Mouse (Mus musculus) kidney, embryonic 14.5 days (tissue): ENCODE measurements around the gene Hoxa4. TPM values are rescaled to one million over a fixed set of nuclear protein-coding genes. Genes with fewer than 3 reads are reported as not detected.

Experiments
- ATAC-seq: fragments of 200-750 bp; cut with Nextera tagmentation; 2 replicates; pipeline ENCODE4 v1.8.0; 2017; ENCODE audit warnings: moderate number of reproducible peaks, mild to moderate bottlenecking, moderate TSS enrichment, moderate library complexity; ENCODE audit not compliant: low FRiP score, low TSS enrichment
- H3K27ac ChIP-seq: fragments of 300-500 bp; sonication (generic); 2 replicates; pipeline ENCODE4 v1.5.1; 2014; ENCODE audit warnings: low read depth, mild to moderate bottlenecking, low read length, moderate library complexity, mixed read lengths
- H3K27me3 ChIP-seq: fragments of 300-500 bp; sonication (generic); 2 replicates; pipeline ENCODE4 v1.6.1; 2014; ENCODE audit warnings: mild to moderate bottlenecking, low read length; ENCODE audit not compliant: control insufficient read depth, insufficient read depth
- H3K36me3 ChIP-seq: fragments of 300-500 bp; sonication (generic); 2 replicates; pipeline ENCODE4 v1.6.1; 2014; ENCODE audit warnings: low read length, mixed read lengths; ENCODE audit not compliant: control insufficient read depth, insufficient read depth
- H3K4me1 ChIP-seq: fragments of 300-500 bp; sonication (generic); 2 replicates; pipeline ENCODE4 v1.6.1; 2014; ENCODE audit warnings: low read length, mixed read lengths; ENCODE audit not compliant: control insufficient read depth, insufficient read depth
- H3K4me2 ChIP-seq: fragments of 300-500 bp; sonication (generic); replicated peaks from 2 replicates; pipeline ENCODE4 v1.6.1; 2014; ENCODE audit warnings: low read depth, mild to moderate bottlenecking, low read length
- H3K4me3 ChIP-seq: fragments of 300-500 bp; sonication (generic); 2 replicates; pipeline ENCODE4 v1.5.1; 2014; ENCODE audit warnings: mild to moderate bottlenecking, low read length
- H3K9ac ChIP-seq: fragments of 300-500 bp; sonication (generic); 2 replicates; pipeline ENCODE4 v1.6.1; 2014; ENCODE audit warnings: low read depth, mild to moderate bottlenecking, low read length, moderate library complexity
- H3K9me3 ChIP-seq: fragments of 300-500 bp; sonication (generic); 2 replicates; pipeline ENCODE4 v1.6.1; 2016; ENCODE audit warnings: low read length; ENCODE audit not compliant: control insufficient read depth
- WGBS: fragments of 180-500 bp; shearing (Covaris S2); extraction: QIAGEN DNeasy Blood & Tissue Kit; methylation state at CpG from one replicate; pipeline ENCODE4 v1.1.7; 2014; 5-methylcytosine and 5-hydroxymethylcytosine counted together
- polyA plus RNA-seq: library from polyadenylated mRNA; unstranded; fragments of >200 nt; fragmentation: Nextera tagmentation; extraction: Ambion mirVana; gene quantifications from 2 replicates; pipeline ENCODE4 v1.2.1, GENCODE M21; 2014

Gene Hoxa4
- polyA plus RNA-seq, 1 experiment from 2014 or later: 3.1 TPM

- peaks cover 10% of the 10 kb centered on the region; the same call in 1 of the 2 replicates for H3K4me1 ChIP-seq
- no peaks in the 10 kb centered on the region for H3K9me3 ChIP-seq
- H3K27ac ChIP-seq: peak within 1 kb of the TSS; percentile 98
- ATAC-seq: peak; percentile 41
- peak within 1 kb of the TSS; percentile 64 for H3K4me3 ChIP-seq
- under 1% methylated on average over 24 of the region's 36 CpGs for WGBS
- peaks cover 9% of the 10 kb centered on the region; the same call in 1 of the 2 replicates for H3K36me3 ChIP-seq
- peak within 1 kb of the TSS; percentile 97 for H3K4me2 ChIP-seq
- H3K9ac ChIP-seq: peak within 1 kb of the TSS; percentile 96
- H3K27me3 ChIP-seq: 0 out of 2 replicates have a peak, but pooled peaks cover 15% of the 10 kb centered on the region
Measured at GRCm38 (mm10) chr6:52230516-52231165, 39.1 kb upstream of the Hoxa4 start, which contains the start of gene Hoxa9. TSS of gene Hoxa9 (minus strand) at chr6:52231089.

- no peaks in the 10 kb centered on the region for H3K9me3 ChIP-seq
- H3K4me1 ChIP-seq: peaks cover 9% of the 10 kb centered on the region; the same call in 1 of the 2 replicates
- H3K4me2 ChIP-seq: peak overlapping the region; percentile 97
- WGBS: 1% methylated on average over 42 of the region's 44 CpGs
- 0 out of 2 replicates have a peak, but pooled peaks cover 12% of the 10 kb centered on the region for H3K27me3 ChIP-seq
- no peak for ATAC-seq
- peak overlapping the region; percentile 94 for H3K9ac ChIP-seq
- H3K4me3 ChIP-seq: peak overlapping the region; percentile 64
- H3K36me3 ChIP-seq: peaks cover 9% of the 10 kb centered on the region; the same call in 1 of the 2 replicates
- peak overlapping the region; percentile 96 for H3K27ac ChIP-seq
Measured at GRCm38 (mm10) chr6:52229558-52230416, 38.2 kb upstream of the Hoxa4 start.

GRCm38 (mm10) chr6:52228475-52229465, 37.2 kb upstream of the Hoxa4 start:
- ATAC-seq: no peak
- Histone ChIP-seq H3K9ac (peak overlapping the region; percentile 94), H3K36me3 (peaks cover 16% of the 10 kb centered on the region; the same call in 1 of the 2 replicates), H3K4me2 (peak overlapping the region; percentile 97), H3K27ac (peak overlapping the region; percentile 96), H3K9me3 (no peaks in the 10 kb centered on the region), H3K4me1 (peaks cover 9% of the 10 kb centered on the region; the same call in 1 of the 2 replicates), H3K4me3 (peak overlapping the region; percentile 64), H3K27me3 (0 out of 2 replicates have a peak, but pooled peaks cover 4% of the 10 kb centered on the region)
- WGBS: under 1% methylated on average over 38 of the region's 38 CpGs

GRCm38 (mm10) chr6:52227470-52228222, 36.1 kb upstream of the Hoxa4 start:
- Histone ChIP-seq H3K4me3 (peak overlapping the region; percentile 64), H3K27me3 (0 out of 2 replicates have a peak, but pooled peaks cover 3% of the 10 kb centered on the region), H3K9me3 (no peaks in the 10 kb centered on the region), H3K9ac (peak overlapping the region; percentile 87), H3K36me3 (peaks cover 19% of the 10 kb centered on the region; the same call in 1 of the 2 replicates), H3K4me1 (peaks cover 9% of the 10 kb centered on the region; the same call in 1 of the 2 replicates), H3K4me2 (peak overlapping the region; percentile 97), H3K27ac (peak overlapping the region; percentile 90)
- WGBS: 2% methylated on average over 11 of the region's 11 CpGs
- ATAC-seq: no peak

GRCm38 (mm10) chr6:52226569-52227257, 35.2 kb upstream of the Hoxa4 start:
- peak overlapping the region; percentile 97 for H3K4me2 ChIP-seq
- peaks cover 13% of the 10 kb centered on the region; the same call in 1 of the 2 replicates for H3K4me1 ChIP-seq
- peak overlapping the region; percentile 87 for H3K9ac ChIP-seq
- under 1% methylated on average over 26 of the region's 26 CpGs for WGBS
- H3K9me3 ChIP-seq: no peaks in the 10 kb centered on the region
- peak overlapping the region; percentile 64 for H3K4me3 ChIP-seq
- H3K27ac ChIP-seq: peak overlapping the region; percentile 90
- 0 out of 2 replicates have a peak, but pooled peaks cover 7% of the 10 kb centered on the region for H3K27me3 ChIP-seq
- ATAC-seq: peak; percentile 33
- peaks cover 19% of the 10 kb centered on the region; the same call in 1 of the 2 replicates for H3K36me3 ChIP-seq

- Histone ChIP-seq H3K4me3 (peak overlapping the region; percentile 64), H3K27ac (peak overlapping the region; percentile 90), H3K9me3 (no peaks in the 10 kb centered on the region), H3K4me1 (peaks cover 13% of the 10 kb centered on the region; the same call in 1 of the 2 replicates), H3K9ac (peak overlapping the region; percentile 87), H3K4me2 (peak overlapping the region; percentile 97), H3K27me3 (0 out of 2 replicates have a peak, but pooled peaks cover 7% of the 10 kb centered on the region), H3K36me3 (peaks cover 19% of the 10 kb centered on the region; the same call in 1 of the 2 replicates)
- peak; percentile 57 for ATAC-seq
- WGBS: under 1% methylated on average over 66 of the region's 69 CpGs
Measured at GRCm38 (mm10) chr6:52225612-52226568, 34.3 kb upstream of the Hoxa4 start.
